Comparison of ENCODE assay signal across 13 mouse cellular contexts in genomic region chr5:133885507-133885906, GRCm38 (mm10).
DNase-seq lines count a peak whose midpoint lies in the region; ATAC-seq lines count a peak whose summit lies in the region.
"Had no signal": no experiment of that assay in that cellular context is flagged by ENCODE, and none has a peak within 500 bp of the region (broad histone marks: within the 10 kb centered on the region; RNA-seq: fewer than 3 reads in every experiment).

No protein-coding gene starts in this region.

- no peaks in the 10 kb centered on the region for H3K9me3 ChIP-seq in heart, embryonic 13.5 days
- H3K9me3 ChIP-seq in heart, embryonic 11.5 days (replicated peaks; ENCODE audit: control insufficient read depth, low read length), result no peaks in the 10 kb centered on the region
- no peaks in the 10 kb centered on the region for H3K9me3 ChIP-seq in midbrain, embryonic 12.5 days
- H3K9me3 ChIP-seq in midbrain, embryonic 11.5 days (ENCODE audit: control insufficient read depth, low read length), result no peaks in the 10 kb centered on the region
- H3K9me3 ChIP-seq in hindbrain, embryonic 13.5 days, result no peaks in the 10 kb centered on the region
- H3K9me3 ChIP-seq in midbrain, embryonic 16.5 days (replicated peaks; ENCODE audit: control insufficient read depth, low read length, poor library complexity, severe bottlenecking), result no peaks in the 10 kb centered on the region
- H3K9me3 ChIP-seq: limb, embryonic 15.5 days had no signal

- whole genome bisulfite sequencing in heart, embryonic 13.5 days, result 85% methylated on average over 5 of the region's 5 CpGs
- 74% methylated on average over 5 of the region's 5 CpGs for WGBS in heart, embryonic 11.5 days (ENCODE audit: insufficient replicate concordance)
- 86% methylated on average over 5 of the region's 5 CpGs for WGBS in midbrain, embryonic 12.5 days
- 86% methylated on average over 5 of the region's 5 CpGs for WGBS in midbrain, embryonic 11.5 days
- WGBS in hindbrain, embryonic 13.5 days, result 87% methylated on average over 5 of the region's 5 CpGs
- WGBS in midbrain, embryonic 16.5 days, result 76% methylated on average over 5 of the region's 5 CpGs

- ATAC-seq in heart, embryonic 13.5 days (ENCODE audit: extremely low read depth, insufficient number of reproducible peaks, low FRiP score, low TSS enrichment), result no peak
- ATAC-seq in heart, embryonic 11.5 days (replicated peaks; ENCODE audit: insufficient number of reproducible peaks, low FRiP score, low TSS enrichment), result no peak
- no peak for ATAC-seq in midbrain, embryonic 12.5 days (ENCODE audit: low FRiP score, low read depth)
- no peak; the same call in 1 of the 2 replicates for ATAC-seq in midbrain, embryonic 11.5 days (ENCODE audit: low FRiP score)
- ATAC-seq in hindbrain, embryonic 13.5 days (ENCODE audit: low FRiP score), result no peak
- no peak for ATAC-seq in midbrain, embryonic 16.5 days
- ATAC-seq: intestine, embryonic 16.5 days had no signal

- peaks cover 8% of the 10 kb centered on the region; the same call in 1 of the 2 replicates for H3K27me3 ChIP-seq in heart, embryonic 13.5 days (replicated peaks)
- H3K27me3 ChIP-seq in heart, embryonic 11.5 days (ENCODE audit: control insufficient read depth, insufficient read depth, low read length), result no peaks in the 10 kb centered on the region
- H3K27me3 ChIP-seq in midbrain, embryonic 12.5 days, result peaks cover 9% of the 10 kb centered on the region; the same call in 1 of the 2 replicates
- H3K27me3 ChIP-seq in midbrain, embryonic 11.5 days (ENCODE audit: control insufficient read depth, insufficient read depth, low read length), result no peaks in the 10 kb centered on the region
- H3K27me3 ChIP-seq in hindbrain, embryonic 13.5 days, result peaks cover 10% of the 10 kb centered on the region
- no peaks in the 10 kb centered on the region for H3K27me3 ChIP-seq in midbrain, embryonic 16.5 days (ENCODE audit: control insufficient read depth, insufficient read depth, low read depth, low read length)
- H3K27me3 ChIP-seq: limb, embryonic 15.5 days had no signal

- no peak overlapping the region for H3K4me3 ChIP-seq in heart, embryonic 13.5 days
- no peak overlapping the region for H3K4me3 ChIP-seq in heart, embryonic 11.5 days (ENCODE audit: low read depth, low read length)
- H3K4me3 ChIP-seq in midbrain, embryonic 12.5 days, result no peak overlapping the region
- no peak overlapping the region for H3K4me3 ChIP-seq in midbrain, embryonic 11.5 days (ENCODE audit: low read depth, low read length)
- no peak overlapping the region for H3K4me3 ChIP-seq in hindbrain, embryonic 13.5 days
- H3K4me3 ChIP-seq in midbrain, embryonic 16.5 days (ENCODE audit: low read depth, low read length), result no peak overlapping the region
- H3K4me3 ChIP-seq: erythroblast, embryonic 14.5 days; gastrocnemius, adult 2 months; limb, embryonic 15.5 days had no signal

- H3K4me1 ChIP-seq in heart, embryonic 13.5 days, result peaks cover 17% of the 10 kb centered on the region
- 0 out of 2 replicates have a peak, but pooled peaks cover 3% of the 10 kb centered on the region for H3K4me1 ChIP-seq in heart, embryonic 11.5 days (ENCODE audit: control insufficient read depth, insufficient read depth, low read length)
- peaks cover 17% of the 10 kb centered on the region for H3K4me1 ChIP-seq in midbrain, embryonic 12.5 days
- H3K4me1 ChIP-seq in midbrain, embryonic 11.5 days (ENCODE audit: control insufficient read depth, insufficient read depth, low read length), result peaks cover 8% of the 10 kb centered on the region
- H3K4me1 ChIP-seq in hindbrain, embryonic 13.5 days (replicated peaks), result peaks cover 19% of the 10 kb centered on the region
- H3K4me1 ChIP-seq in midbrain, embryonic 16.5 days (ENCODE audit: control insufficient read depth, insufficient read depth, low read length), result peaks cover 9% of the 10 kb centered on the region

- H3K4me2 ChIP-seq in heart, embryonic 13.5 days, result peak overlapping the region; percentile 22; the same call in 1 of the 2 replicates
- no peak overlapping the region for H3K4me2 ChIP-seq in heart, embryonic 11.5 days
- H3K4me2 ChIP-seq in midbrain, embryonic 12.5 days (replicated peaks), result no peak overlapping the region
- H3K4me2 ChIP-seq in midbrain, embryonic 11.5 days, result no peak overlapping the region
- H3K4me2 ChIP-seq in hindbrain, embryonic 13.5 days, result no peak overlapping the region
- H3K4me2 ChIP-seq in midbrain, embryonic 16.5 days (ENCODE audit: low read length), result no peak overlapping the region
- H3K4me2 ChIP-seq: limb, embryonic 15.5 days had no signal

- no peaks in the 10 kb centered on the region for H3K36me3 ChIP-seq in heart, embryonic 13.5 days
- H3K36me3 ChIP-seq in heart, embryonic 11.5 days (ENCODE audit: control insufficient read depth, insufficient read depth, low read length), result no peaks in the 10 kb centered on the region
- no peaks in the 10 kb centered on the region for H3K36me3 ChIP-seq in midbrain, embryonic 12.5 days
- H3K36me3 ChIP-seq in midbrain, embryonic 11.5 days (ENCODE audit: control insufficient read depth, insufficient read depth, low read length), result no peaks in the 10 kb centered on the region
- H3K36me3 ChIP-seq in hindbrain, embryonic 13.5 days, result no peaks in the 10 kb centered on the region
- no peaks in the 10 kb centered on the region for H3K36me3 ChIP-seq in midbrain, embryonic 16.5 days (ENCODE audit: control insufficient read depth, insufficient read depth, low read length)
- H3K36me3 ChIP-seq: limb, embryonic 15.5 days had no signal

- peak overlapping the region; percentile 69 for H3K27ac ChIP-seq in heart, embryonic 13.5 days (replicated peaks)
- H3K27ac ChIP-seq in heart, embryonic 11.5 days (ENCODE audit: low read depth, low read length), result no peak overlapping the region
- H3K27ac ChIP-seq in midbrain, embryonic 12.5 days (replicated peaks), result peak overlapping the region; percentile 71
- H3K27ac ChIP-seq in midbrain, embryonic 11.5 days (ENCODE audit: low read depth, low read length), result no peak overlapping the region; the same call in 1 of the 2 replicates
- peak overlapping the region; percentile 64 for H3K27ac ChIP-seq in hindbrain, embryonic 13.5 days
- peak overlapping the region; percentile 47 for H3K27ac ChIP-seq in midbrain, embryonic 16.5 days (ENCODE audit: low read length)
- H3K27ac ChIP-seq: gastrocnemius, adult 2 months had no signal

- no peak overlapping the region for H3K9ac ChIP-seq in heart, embryonic 13.5 days
- H3K9ac ChIP-seq in heart, embryonic 11.5 days (ENCODE audit: low read depth, low read length), result no peak overlapping the region
- no peak overlapping the region for H3K9ac ChIP-seq in midbrain, embryonic 12.5 days (replicated peaks)
- no peak overlapping the region for H3K9ac ChIP-seq in midbrain, embryonic 11.5 days (ENCODE audit: low read length)
- no peak overlapping the region for H3K9ac ChIP-seq in hindbrain, embryonic 13.5 days
- no peak overlapping the region for H3K9ac ChIP-seq in midbrain, embryonic 16.5 days (ENCODE audit: low read depth, low read length)
- H3K9ac ChIP-seq: limb, embryonic 15.5 days; lung, embryonic 14.5 days had no signal

- DNase-seq in midbrain, embryonic 11.5 days (ENCODE audit: low spot score, missing footprints), result no peak
- no peak for DNase-seq in ovary, postnatal 36 days (ENCODE audit: low spot score)
- DNase-seq in thymus, postnatal 4 days, result no peak

Comparison
In these comparisons a context has a peak if more than half of its experiments do, and no peak if none do; other contexts are left out.
1. H3K27ac ChIP-seq: peak in heart, embryonic 13.5 days (single experiment), midbrain, embryonic 12.5 days (single experiment), hindbrain, embryonic 13.5 days (single experiment) and midbrain, embryonic 16.5 days (single experiment); none in heart, embryonic 11.5 days (single experiment) and midbrain, embryonic 11.5 days (single experiment).